Mouse (Mus musculus): ENCODE measurements at regions not wholly inside any gene's neighbourhood (a gene's known extent, or its start where the extent isn't known, plus 50 kb on each side); places are given as distances from the start of the nearest gene placed in this dataset.

- H3K4me3 ChIP-seq (replicated peaks; ENCODE audit: low read length) = no peak overlapping the region
- no peaks in the 10 kb centered on the region for H3K27me3 ChIP-seq (ENCODE audit: control insufficient read depth, insufficient read depth, low read length)
- H3K4me1 ChIP-seq (ENCODE audit: control insufficient read depth, insufficient read depth, low read length) = peaks cover 1% of the 10 kb centered on the region; the same call in 1 of the 2 replicates
- no peak for DNase-seq (ENCODE audit: low spot score)
- TF ChIP-seq POLR2A (IDR thresholded peaks at IDR 0.05; ENCODE audit: borderline replicate concordance, extremely low read depth, insufficient read depth, insufficient read length) = no peak
- H3K9me3 ChIP-seq (ENCODE audit: control insufficient read depth, low read length) = no peaks in the 10 kb centered on the region
- no peaks in the 10 kb centered on the region for H3K36me3 ChIP-seq (ENCODE audit: control insufficient read depth, insufficient read depth, low read length)
- WGBS = 59% methylated on average over 3 of the region's 3 CpGs
- no peak overlapping the region for H3K9ac ChIP-seq (ENCODE audit: low read depth, low read length, severe bottlenecking)
- no peak for ATAC-seq (ENCODE audit: low FRiP score, low read depth)
- H3K4me2 ChIP-seq (replicated peaks; ENCODE audit: low read depth, low read length, severe bottlenecking) = no peak overlapping the region
- H3K27ac ChIP-seq (replicated peaks; ENCODE audit: low read depth, low read length) = no peak overlapping the region
Measured at GRCm38 (mm10) chr12:26783800-26784199, 314.8 kb downstream of the Cmpk2 start.

GRCm38 (mm10) chr12:26781537-26781936, 312.5 kb downstream of the Cmpk2 start:
- no peak overlapping the region for H3K9ac ChIP-seq (ENCODE audit: low read depth, low read length, severe bottlenecking)
- ATAC-seq (ENCODE audit: low FRiP score, low read depth) = no peak
- H3K4me1 ChIP-seq (ENCODE audit: control insufficient read depth, insufficient read depth, low read length) = peaks cover 4% of the 10 kb centered on the region; the same call in 1 of the 2 replicates
- H3K4me3 ChIP-seq (replicated peaks; ENCODE audit: low read length) = no peak overlapping the region
- no peaks in the 10 kb centered on the region for H3K27me3 ChIP-seq (ENCODE audit: control insufficient read depth, insufficient read depth, low read length)
- no peak overlapping the region for H3K4me2 ChIP-seq (replicated peaks; ENCODE audit: low read depth, low read length, severe bottlenecking)
- no peak for TF ChIP-seq POLR2A (IDR thresholded peaks at IDR 0.05; ENCODE audit: borderline replicate concordance, extremely low read depth, insufficient read depth, insufficient read length)
- DNase-seq (ENCODE audit: low spot score) = peak; percentile 34
- 74% methylated on average over 3 of the region's 3 CpGs for WGBS
- no peak overlapping the region for H3K27ac ChIP-seq (replicated peaks; ENCODE audit: low read depth, low read length)
- H3K9me3 ChIP-seq (ENCODE audit: control insufficient read depth, low read length) = no peaks in the 10 kb centered on the region
- no peaks in the 10 kb centered on the region for H3K36me3 ChIP-seq (ENCODE audit: control insufficient read depth, insufficient read depth, low read length)

GRCm38 (mm10) chr12:26778796-26779195, 309.8 kb downstream of the Cmpk2 start:
- Histone ChIP-seq H3K4me3 (replicated peaks; ENCODE audit: low read length) (no peak overlapping the region), H3K9me3 (ENCODE audit: control insufficient read depth, low read length) (no peaks in the 10 kb centered on the region), H3K9ac (ENCODE audit: low read depth, low read length, severe bottlenecking) (no peak overlapping the region), H3K27ac (replicated peaks; ENCODE audit: low read depth, low read length) (no peak overlapping the region), H3K36me3 (ENCODE audit: control insufficient read depth, insufficient read depth, low read length) (no peaks in the 10 kb centered on the region), H3K27me3 (ENCODE audit: control insufficient read depth, insufficient read depth, low read length) (no peaks in the 10 kb centered on the region), H3K4me2 (replicated peaks; ENCODE audit: low read depth, low read length, severe bottlenecking) (no peak overlapping the region), H3K4me1 (ENCODE audit: control insufficient read depth, insufficient read depth, low read length) (peaks cover 4% of the 10 kb centered on the region; the same call in 1 of the 2 replicates)
- DNase-seq (ENCODE audit: low spot score) (no peak), ATAC-seq (ENCODE audit: low FRiP score, low read depth) (no peak)
- no peak for TF ChIP-seq POLR2A (IDR thresholded peaks at IDR 0.05; ENCODE audit: borderline replicate concordance, extremely low read depth, insufficient read depth, insufficient read length)
- WGBS = 40% methylated on average over 3 of the region's 3 CpGs

GRCm38 (mm10) chr12:26776986-26777385, 308.0 kb downstream of the Cmpk2 start:
- Histone ChIP-seq H3K4me1 (ENCODE audit: control insufficient read depth, insufficient read depth, low read length) (peaks cover 4% of the 10 kb centered on the region; the same call in 1 of the 2 replicates), H3K4me2 (replicated peaks; ENCODE audit: low read depth, low read length, severe bottlenecking) (no peak overlapping the region), H3K9ac (ENCODE audit: low read depth, low read length, severe bottlenecking) (no peak overlapping the region), H3K36me3 (ENCODE audit: control insufficient read depth, insufficient read depth, low read length) (no peaks in the 10 kb centered on the region), H3K27me3 (ENCODE audit: control insufficient read depth, insufficient read depth, low read length) (no peaks in the 10 kb centered on the region), H3K27ac (replicated peaks; ENCODE audit: low read depth, low read length) (no peak overlapping the region), H3K4me3 (replicated peaks; ENCODE audit: low read length) (no peak overlapping the region), H3K9me3 (ENCODE audit: control insufficient read depth, low read length) (no peaks in the 10 kb centered on the region)
- TF ChIP-seq POLR2A (IDR thresholded peaks at IDR 0.05; ENCODE audit: borderline replicate concordance, extremely low read depth, insufficient read depth, insufficient read length) = no peak
- no peak for ATAC-seq (ENCODE audit: low FRiP score, low read depth)
- DNase-seq (ENCODE audit: low spot score) = no peak
- WGBS = 98% methylated on average over 1 of the region's 1 CpGs

GRCm38 (mm10) chr12:26774016-26774415, 305.0 kb downstream of the Cmpk2 start:
- no peak overlapping the region for H3K27ac ChIP-seq (replicated peaks; ENCODE audit: low read depth, low read length)

More at GRCm38 (mm10) chr12:26774016-26774415, 305.0 kb downstream of the Cmpk2 start:
- ATAC-seq (ENCODE audit: low FRiP score, low read depth) (no peak), DNase-seq (ENCODE audit: low spot score) (no peak)
- Histone ChIP-seq H3K4me1 (ENCODE audit: control insufficient read depth, insufficient read depth, low read length) (peaks cover 4% of the 10 kb centered on the region; the same call in 1 of the 2 replicates), H3K36me3 (ENCODE audit: control insufficient read depth, insufficient read depth, low read length) (no peaks in the 10 kb centered on the region), H3K4me2 (replicated peaks; ENCODE audit: low read depth, low read length, severe bottlenecking) (no peak overlapping the region), H3K4me3 (replicated peaks; ENCODE audit: low read length) (no peak overlapping the region), H3K27me3 (ENCODE audit: control insufficient read depth, insufficient read depth, low read length) (no peaks in the 10 kb centered on the region), H3K9me3 (ENCODE audit: control insufficient read depth, low read length) (no peaks in the 10 kb centered on the region), H3K9ac (ENCODE audit: low read depth, low read length, severe bottlenecking) (no peak overlapping the region)
- WGBS = 88% methylated on average over 2 of the region's 2 CpGs
- TF ChIP-seq POLR2A (IDR thresholded peaks at IDR 0.05; ENCODE audit: borderline replicate concordance, extremely low read depth, insufficient read depth, insufficient read length) = no peak
